In genomic region chr7:139085629-139086194, GRCm38 (mm10) we compare ENCODE assay signal across 8 mouse cellular contexts. TPM values are rescaled to one million over a fixed set of nuclear protein-coding genes. Genes with fewer than 3 reads are reported as not detected.
DNase-seq lines count a peak whose midpoint lies in the region; ATAC-seq lines count a peak whose summit lies in the region.

Gene Dpysl4 (plus strand): TSS chr7:139086001.

- H3K4me1 ChIP-seq in stomach, embryonic 14.5 days (ENCODE audit: control insufficient read depth, insufficient read depth, low read length) = no peaks in the 10 kb centered on the region

- peak within 1 kb of the TSS; percentile 55 for H3K4me3 ChIP-seq in stomach, embryonic 14.5 days (ENCODE audit: low read depth, low read length)

- peak within 1 kb of the TSS; percentile 67 for H3K4me2 ChIP-seq in stomach, embryonic 14.5 days (replicated peaks; ENCODE audit: low read depth, low read length)

- no peaks in the 10 kb centered on the region for H3K9me3 ChIP-seq in stomach, embryonic 14.5 days (ENCODE audit: control insufficient read depth, low read depth, low read length)

- no peaks in the 10 kb centered on the region; the same call in 1 of the 2 replicates for H3K36me3 ChIP-seq in stomach, embryonic 14.5 days (ENCODE audit: control insufficient read depth, insufficient read depth, low read length)

- DNase-seq in adrenal gland, adult (ENCODE audit: inconsistent age in 2 of 2, low spot score in 1 of 2) = peak; percentile 61 to 82
- DNase-seq in cerebellum, postnatal 14 days = peak; percentile 96 to 97
- peak; percentile 87 to 93 for DNase-seq in frontal cortex, postnatal 36 days (ENCODE audit: low spot score in 2 of 2)
- peak; percentile 3 for DNase-seq in induced T-regulatory cell, adult 2 months (ENCODE audit: low read depth)
- DNase-seq in left cerebral cortex, adult 9 months (ENCODE audit: low spot score in 2 of 2) = peak; percentile 64 to 90
- DNase-seq in mesoderm, embryonic 11.5 days (ENCODE audit: low read depth, low spot score) = peak; percentile 81
- DNase-seq in spleen, adult 12 weeks (ENCODE audit: low spot score) = no peak

- ATAC-seq in stomach, embryonic 14.5 days (ENCODE audit: insufficient number of reproducible peaks, insufficient read depth, low FRiP score, low read depth) = peak; percentile 70

- peak within 1 kb of the TSS; percentile 37 for H3K9ac ChIP-seq in stomach, embryonic 14.5 days (replicated peaks; ENCODE audit: low read depth, low read length)

- 6% methylated on average over 32 of the region's 32 CpGs for WGBS in stomach, embryonic 14.5 days

- no peaks in the 10 kb centered on the region for H3K27me3 ChIP-seq in stomach, embryonic 14.5 days (ENCODE audit: control insufficient read depth, insufficient read depth, low read length)

- H3K27ac ChIP-seq in stomach, embryonic 14.5 days (ENCODE audit: low read length) = no peak within 1 kb of the TSS

RNA-seq across cellular contexts. Expression of gene Dpysl4, which starts in this region (rescaled TPM):
- 24.1 and 24.9 TPM in 2 replicates for polyA plus RNA-seq in stomach, embryonic 14.5 days (2014; fragmentation: Nextera tagmentation; extraction: Ambion mirVana)
